Mouse (Mus musculus) adipocyte (in vitro differentiated cells): ENCODE measurements around the gene Adamts1.

Experiments used
- DNase-seq: peaks from one replicate; pipeline ENCODE4 v3.0.0-alpha.2; 2016; ENCODE audit warnings: low spot score

Adamts1 gene

GRCm38 (mm10) chr16:85765697-85766096 lies 37.2 kb downstream of the Adamts1 start:
- no peak for DNase-seq

- DNase-seq: no peak
Measured at GRCm38 (mm10) chr16:85765167-85765566, 37.7 kb downstream of the Adamts1 start.

- no peak for DNase-seq
Measured at GRCm38 (mm10) chr16:85762052-85762665, 40.8 kb downstream of the Adamts1 start.

DNA sequence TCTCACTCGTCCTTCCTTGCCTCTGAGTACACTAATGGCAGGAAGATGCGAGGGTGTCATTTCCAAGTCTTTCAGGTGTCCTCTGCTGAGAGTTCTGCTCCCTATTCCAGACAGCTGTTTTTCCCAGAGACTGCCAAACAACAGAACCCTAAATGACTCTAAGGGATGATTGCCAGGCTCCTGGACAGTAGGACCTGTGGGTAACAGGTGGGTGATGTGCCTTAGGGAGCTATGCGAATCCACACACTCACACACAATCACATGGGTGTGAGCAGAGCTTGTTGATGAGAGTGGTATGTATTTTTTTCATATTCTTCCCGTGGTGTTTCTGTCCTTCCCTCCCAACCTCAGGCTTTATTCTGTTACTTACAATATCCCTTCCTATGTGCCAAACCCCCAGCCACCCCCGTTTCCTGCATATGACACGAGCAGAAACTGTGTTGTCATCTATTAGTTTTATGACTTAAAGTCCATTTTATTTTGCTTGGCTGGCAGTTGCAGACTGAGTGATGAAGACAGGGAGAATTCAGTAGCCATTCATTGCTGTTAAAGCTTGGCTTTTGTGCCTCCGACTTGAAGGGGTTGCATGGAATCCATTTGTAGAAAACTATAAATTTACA lies 41.8 kb downstream of the Adamts1 start:
- DNase-seq: no peak

DNA sequence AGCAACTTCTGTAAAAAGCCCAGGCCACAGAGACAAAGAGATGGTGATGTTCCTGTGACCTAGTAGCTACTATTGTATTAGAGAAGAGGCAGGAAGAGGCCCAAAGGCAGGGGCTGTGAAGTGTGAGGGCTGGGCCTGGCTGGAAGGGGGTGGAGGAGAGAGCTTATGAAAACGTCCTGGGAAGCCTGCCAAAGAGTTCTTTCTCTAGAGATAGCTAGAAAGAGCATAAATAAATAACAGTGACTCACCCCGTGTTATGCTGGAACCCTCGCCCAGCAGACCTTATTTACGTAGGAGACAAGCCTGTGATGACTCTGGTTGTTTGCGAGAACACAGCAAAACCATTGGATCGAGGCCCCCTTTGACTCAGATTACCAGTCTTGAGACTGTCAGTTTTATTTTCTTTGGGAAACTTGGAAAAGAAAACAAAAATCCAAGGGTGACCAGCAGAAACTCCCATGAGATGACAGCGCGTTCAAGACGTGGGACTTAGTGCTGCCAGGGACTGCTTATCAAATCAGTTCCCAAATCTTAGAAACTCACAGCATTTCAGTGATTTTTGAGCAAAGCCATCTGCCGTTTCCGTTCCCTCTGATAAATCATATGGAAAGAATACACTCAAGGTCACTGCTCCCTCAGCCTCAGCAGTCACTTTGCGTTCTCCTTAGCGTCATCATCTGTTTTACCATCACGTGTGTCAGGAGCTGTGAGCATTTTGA lies 46.7 kb downstream of the Adamts1 start:
- peak; percentile 100 for DNase-seq

GRCm38 (mm10) chr16:85749335-85749734 lies 53.6 kb downstream of the Adamts1 start:
- DNase-seq: peak; percentile 97

GRCm38 (mm10) chr16:85747589-85748360 lies 55.1 kb downstream of the Adamts1 start:
- DNase-seq: peak; percentile 98

DNA sequence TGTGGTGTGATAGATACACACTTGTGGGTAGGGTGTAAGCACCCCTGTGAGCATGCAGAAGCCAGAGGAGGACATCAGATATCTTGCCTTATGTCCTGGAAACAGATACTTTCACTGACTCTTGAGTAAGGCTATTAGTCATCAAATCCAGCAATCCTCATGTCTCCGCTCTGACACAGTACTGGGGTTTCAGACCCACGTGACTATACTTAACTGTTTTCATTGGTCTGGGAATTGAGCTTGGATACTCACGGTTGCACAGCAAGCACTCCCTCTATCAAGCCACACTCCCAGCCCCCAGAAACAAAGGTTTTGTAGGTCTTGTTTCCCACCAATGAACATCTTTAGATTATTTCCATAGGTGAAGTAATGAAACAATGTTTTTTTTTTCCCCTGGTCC lies 56.5 kb downstream of the Adamts1 start:
- no peak for DNase-seq
